Mouse (Mus musculus) natural killer cell, adult 2 months (primary cell): ENCODE results near the gene P2rx3.

Experiments
- DNase-seq, 2 experiments: peaks; one replicate each; pipeline ENCODE4 v3.0.0; 2022; ENCODE audit warnings: low spot score in 2 of 2

The P2rx3 gene

GRCm38 (mm10) chr2:85043623-85044022, 6.4 kb upstream of the P2rx3 start:
- no peak for DNase-seq

GRCm38 (mm10) chr2:85038336-85038735, 1.1 kb upstream of the P2rx3 start:
- DNase-seq, result no peak

- no peak for DNase-seq
Observed at GRCm38 (mm10) chr2:85036507-85037046, 685 bp downstream of the P2rx3 start.

GRCm38 (mm10) chr2:85034169-85034568, 3.1 kb downstream of the P2rx3 start:
- peak; percentile 24 to 45 for DNase-seq

- DNase-seq, result no peak
Observed at GRCm38 (mm10) chr2:85033121-85033520, 4.1 kb downstream of the P2rx3 start.

- no peak for DNase-seq
Observed at GRCm38 (mm10) chr2:85030989-85031388, 6.3 kb downstream of the P2rx3 start.

DNA sequence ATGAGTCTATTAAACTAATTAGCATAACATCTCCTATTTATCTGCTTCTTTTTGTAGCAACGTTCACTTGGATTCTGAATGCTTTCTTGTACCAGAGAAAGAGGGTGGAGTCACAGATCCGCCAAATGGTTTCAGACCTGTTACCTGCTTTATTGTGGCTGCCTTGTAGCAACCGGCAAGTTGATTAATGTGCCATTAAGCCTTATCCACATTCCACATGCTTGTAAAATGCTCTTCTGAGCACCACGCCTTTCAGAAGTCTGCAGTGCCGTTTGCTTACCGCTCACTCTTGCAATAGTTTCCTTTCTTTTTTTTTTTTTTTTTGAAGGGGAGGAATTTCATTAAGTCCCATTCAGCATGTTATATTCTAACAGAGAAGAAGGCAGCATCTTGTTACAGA, 7.4 kb downstream of the P2rx3 start:
- no peak for DNase-seq

DNA sequence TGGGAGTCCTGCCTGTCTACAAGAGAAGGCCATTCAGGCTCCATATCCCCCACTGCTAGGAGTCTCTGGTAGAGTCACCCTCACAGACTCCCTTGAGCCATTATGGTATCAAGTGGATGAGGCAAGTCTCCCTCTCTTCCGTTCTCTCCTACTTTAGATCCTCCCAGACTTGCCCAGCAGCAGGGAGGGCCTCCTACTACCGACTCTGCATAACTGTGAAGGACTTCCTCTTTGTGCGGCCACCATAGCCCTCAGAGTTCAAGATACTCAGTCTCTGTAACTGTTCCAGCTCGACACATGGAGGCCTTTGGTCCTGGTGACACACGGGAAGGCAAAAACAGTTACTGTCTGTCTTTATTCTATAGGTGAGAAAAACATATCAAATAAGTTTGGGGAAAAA, 10.0 kb downstream of the P2rx3 start:
- DNase-seq, result no peak

DNA sequence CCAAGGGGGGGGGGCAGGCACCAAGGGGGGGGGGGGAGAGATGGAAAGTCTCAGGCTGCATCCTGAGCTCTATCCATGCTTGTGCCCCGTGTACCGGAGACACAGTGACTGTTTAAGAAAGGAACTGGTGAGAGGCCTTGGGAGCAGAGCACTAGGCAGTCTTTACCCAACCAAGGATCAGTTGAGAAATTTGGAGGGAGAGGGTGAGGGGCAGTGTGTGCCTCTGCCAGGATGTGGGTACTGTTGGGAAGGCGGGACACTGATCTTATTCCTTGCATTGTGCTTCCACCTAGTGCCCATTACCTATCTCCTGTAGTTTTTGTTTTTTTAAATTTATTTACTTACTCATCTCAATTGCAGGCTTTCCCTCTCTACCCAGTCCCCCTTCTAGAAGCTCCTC, 11.1 kb downstream of the P2rx3 start:
- DNase-seq, result no peak

DNA sequence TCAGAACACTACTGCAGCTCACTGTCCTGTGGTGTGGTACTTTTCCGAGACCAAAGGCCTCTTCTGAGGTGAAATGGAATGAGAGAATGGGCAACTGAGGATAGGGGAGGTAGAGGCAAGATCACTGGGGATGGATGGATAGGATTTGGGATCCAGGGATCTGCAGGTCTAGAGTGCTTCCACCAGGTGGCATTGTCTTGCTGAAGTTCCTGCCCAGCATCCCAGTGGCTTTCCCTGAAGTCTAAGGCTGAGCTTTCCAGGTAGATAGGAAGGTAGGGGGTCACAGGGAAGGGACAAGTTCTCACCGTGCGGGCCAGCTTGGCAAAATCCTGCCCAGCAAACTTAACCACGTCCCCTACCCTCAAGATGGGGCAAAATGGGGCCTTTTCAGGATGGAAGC, 15.2 kb downstream of the P2rx3 start:
- no peak for DNase-seq

GRCm38 (mm10) chr2:85014588-85014982, 22.7 kb downstream of the P2rx3 start:
- DNase-seq, result peak in 1 of 2 experiments; percentile 23

- DNase-seq, result peak; percentile 68 to 85
Observed at GRCm38 (mm10) chr2:85013826-85014587, 23.3 kb downstream of the P2rx3 start.

- no peak for DNase-seq
Observed at GRCm38 (mm10) chr2:85012679-85013078, 24.6 kb downstream of the P2rx3 start.

DNA sequence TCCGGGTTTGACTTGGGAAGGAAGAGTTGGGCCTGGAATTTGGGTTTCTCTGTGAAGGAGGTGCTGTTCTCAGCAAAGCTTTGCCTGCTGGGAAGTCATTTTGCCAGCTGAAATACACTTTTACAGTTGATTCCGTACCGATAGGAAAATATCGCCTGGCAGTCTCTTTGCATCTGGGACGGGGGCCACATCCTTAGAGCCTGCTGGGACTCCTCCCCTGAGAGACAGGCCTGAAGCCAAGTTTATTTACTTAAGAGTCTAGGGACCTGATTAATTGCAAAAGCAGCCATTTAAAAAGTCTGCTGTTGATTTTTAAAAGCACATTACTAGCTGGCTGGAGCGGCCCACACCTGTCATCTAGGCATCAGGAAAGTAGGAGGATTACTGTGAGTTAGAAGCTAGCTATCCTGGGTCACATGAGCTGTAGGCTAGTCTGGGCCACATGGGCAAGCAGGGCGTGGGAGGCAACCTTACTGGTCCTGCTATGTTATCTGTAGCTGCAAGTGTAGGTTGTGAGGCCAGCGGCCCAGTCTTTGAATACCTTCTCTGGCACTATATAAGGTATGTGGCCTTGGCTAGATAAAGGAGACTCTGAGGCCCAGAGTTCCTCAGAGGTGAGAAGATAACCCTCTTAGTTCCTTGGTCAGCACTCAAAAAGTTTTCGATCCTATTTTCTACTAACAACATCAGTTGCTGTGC, 25.2 kb downstream of the P2rx3 start:
- no peak for DNase-seq

DNA sequence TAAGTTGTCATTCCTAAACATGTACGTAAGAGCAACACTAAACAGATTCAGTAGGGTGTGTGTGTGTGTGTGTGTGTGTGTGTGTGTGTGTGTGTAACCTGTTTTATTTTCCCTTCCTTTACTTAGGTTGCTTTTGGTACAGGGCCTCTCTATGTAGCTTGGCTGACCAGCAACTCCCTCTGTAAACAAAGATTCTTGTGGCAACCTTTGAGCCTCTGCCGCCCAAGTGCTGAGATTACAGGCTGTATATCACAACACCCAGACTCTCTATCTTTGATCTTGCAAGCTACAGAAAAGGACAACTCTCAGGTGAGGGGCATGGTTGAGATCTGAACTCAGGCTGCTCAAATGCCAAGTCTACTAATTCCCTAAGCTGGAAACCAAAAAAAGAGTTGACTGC, 28.1 kb downstream of the P2rx3 start:
- DNase-seq, result no peak

DNA sequence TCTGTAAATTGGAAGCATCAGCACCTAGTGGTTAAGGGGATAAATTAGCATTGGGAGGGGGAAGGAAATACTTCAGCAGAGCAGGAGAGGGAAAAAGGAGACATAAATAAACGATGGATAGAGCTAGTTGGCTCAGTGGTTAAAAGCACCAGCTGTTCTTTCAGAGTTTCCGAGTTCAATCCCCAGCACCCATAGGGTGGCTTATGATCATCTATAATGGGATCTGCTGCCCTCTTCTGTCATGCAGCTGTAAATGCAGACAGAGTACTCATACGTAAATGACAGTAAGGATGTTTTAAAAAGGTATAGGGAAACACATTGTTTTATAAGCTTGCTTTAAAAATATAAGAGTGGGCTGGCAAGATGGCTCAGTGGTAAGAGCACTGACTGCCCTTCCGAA, 29.5 kb downstream of the P2rx3 start:
- DNase-seq, result peak; percentile 38 to 44

DNA sequence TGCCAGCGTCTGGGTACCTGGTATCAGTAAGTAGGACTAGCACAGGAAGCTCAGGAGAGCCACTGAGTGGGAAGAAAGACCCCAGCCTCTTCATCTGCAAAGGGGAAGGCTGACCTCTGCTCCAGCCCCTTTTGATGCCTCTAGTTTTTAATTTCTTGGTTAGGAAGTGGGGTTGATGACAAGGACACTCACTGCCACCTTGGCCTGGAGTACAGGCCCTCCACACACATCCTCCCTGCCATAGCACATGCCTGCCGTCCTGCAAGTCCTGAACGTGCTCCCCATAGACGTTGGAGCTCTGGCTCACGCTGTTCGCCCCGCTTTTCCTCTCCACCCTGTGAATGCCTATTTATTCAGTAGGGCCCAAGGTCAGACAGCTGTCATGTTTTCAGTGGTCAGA, 30.7 kb downstream of the P2rx3 start:
- DNase-seq, result no peak

GRCm38 (mm10) chr2:85004341-85004740, 32.9 kb downstream of the P2rx3 start:
- no peak for DNase-seq

- no peak for DNase-seq
Observed at GRCm38 (mm10) chr2:85002575-85002974, 34.7 kb downstream of the P2rx3 start.

DNA sequence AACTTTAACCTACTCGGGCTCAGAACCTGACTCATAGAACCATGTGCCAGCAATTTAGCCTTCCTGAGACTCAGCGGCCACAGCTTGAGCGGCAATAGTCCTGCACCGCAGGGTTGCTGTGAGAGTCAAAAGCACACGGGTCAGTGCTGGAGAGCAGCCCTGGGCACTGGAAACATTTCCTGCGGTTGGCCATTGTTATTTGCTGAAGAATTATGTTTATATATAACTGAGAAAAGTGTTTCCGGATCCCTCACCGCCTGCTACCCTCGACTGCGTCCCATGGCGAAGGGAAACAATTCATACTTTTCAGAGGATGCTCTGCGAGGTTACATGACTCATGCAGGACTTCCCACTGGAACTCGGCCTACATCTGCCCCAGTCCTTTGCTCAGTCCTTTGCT, 35.8 kb downstream of the P2rx3 start:
- DNase-seq, result no peak

DNA sequence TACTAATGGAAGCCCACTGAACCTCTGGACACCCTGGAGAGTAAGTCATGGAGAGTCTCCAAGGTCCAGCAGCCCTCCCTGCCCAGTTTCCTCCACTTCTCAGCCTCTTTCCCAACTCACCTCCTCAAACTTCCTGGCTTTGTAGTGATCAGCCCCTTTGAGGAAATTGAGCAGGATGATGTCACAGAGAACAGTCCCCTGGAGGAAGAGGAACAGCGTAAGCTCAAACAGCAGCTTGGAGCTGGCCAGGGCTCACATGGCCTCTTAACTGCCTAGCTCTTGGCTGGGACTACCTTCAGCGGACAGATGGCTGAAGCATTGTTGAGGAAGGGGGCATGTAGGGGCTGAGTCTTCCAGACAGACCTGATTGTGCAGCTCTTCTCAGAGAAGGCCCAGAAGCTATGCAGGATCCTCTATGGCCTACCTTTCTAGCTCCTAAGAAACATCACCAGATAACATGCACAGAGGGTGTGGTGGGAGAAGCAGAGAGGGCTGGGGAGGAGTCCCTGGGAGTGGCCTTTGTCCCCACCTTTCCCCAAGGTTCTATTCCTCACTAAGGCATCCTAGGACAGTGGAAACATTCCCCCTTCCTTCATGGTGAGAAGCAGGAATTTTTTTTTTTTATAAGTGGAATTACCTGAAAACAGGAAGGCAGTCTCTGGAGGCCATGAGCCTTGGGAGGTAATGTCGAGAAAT, 37.6 kb downstream of the P2rx3 start:
- no peak for DNase-seq

DNA sequence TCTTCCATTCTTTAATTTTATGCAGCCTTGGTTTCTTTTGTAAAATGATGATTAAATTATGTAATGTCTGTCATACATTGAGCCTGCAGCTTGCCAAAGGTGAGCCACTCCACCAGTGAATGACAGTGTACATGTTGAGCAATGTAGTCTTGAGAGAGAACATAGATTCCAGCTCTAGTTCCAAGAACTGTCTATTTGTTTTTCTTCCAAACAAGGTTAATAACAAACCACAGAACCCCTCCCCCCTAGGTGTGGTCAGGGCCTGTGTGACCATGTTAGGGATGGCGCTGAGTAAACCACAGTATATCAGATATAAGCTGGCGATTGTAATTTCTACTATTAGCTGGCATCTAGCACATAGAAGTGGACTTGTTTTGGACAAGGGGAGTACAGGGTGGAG, 40.9 kb downstream of the P2rx3 start:
- DNase-seq, result no peak

DNA sequence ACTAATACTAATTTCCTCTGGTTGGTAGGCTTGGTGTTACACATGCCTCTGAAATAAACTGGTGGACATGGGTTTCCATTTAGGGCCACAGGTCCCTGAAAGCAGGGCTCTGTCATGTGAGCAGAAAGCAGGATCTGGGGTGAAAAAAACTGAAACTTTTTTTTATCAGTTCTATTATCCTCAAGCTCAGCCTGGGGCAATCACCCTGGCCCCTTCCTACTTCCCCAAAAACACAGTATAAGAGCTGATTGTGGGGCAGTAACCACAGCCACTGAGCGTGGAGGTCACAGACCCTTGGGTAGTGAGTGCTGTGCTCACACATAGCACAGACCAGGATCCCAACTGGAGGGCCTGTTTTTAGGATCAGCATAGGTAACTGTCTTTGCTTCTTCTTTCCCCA, 49.3 kb downstream of the P2rx3 start, which contains the start of gene Prg3:
Prg3 (plus strand) TSS at position 286 of the 400 bp plus-strand sequence.
- no peak for DNase-seq
